Mouse (Mus musculus) liver, embryonic 16.5 days (tissue): Measurements from ENCODE around the gene Carmil1. TPM values are rescaled to one million over a fixed set of nuclear protein-coding genes. Genes with fewer than 3 reads are reported as not detected.

Source experiments
- ATAC-seq: fragments of 200-750 bp; cut with Nextera tagmentation; 2 replicates; pipeline ENCODE4 v1.8.0; 2017; ENCODE audit warnings: low read depth, mild to moderate bottlenecking, moderate number of reproducible peaks, moderate library complexity
- H3K27ac ChIP-seq: fragments of 300-500 bp; sonication (generic); 2 replicates; pipeline ENCODE4 v1.5.1; 2014; ENCODE audit warnings: mild to moderate bottlenecking, low read length
- H3K27me3 ChIP-seq: fragments of 300-500 bp; sonication (generic); 2 replicates; pipeline ENCODE4 v1.6.1; 2014; ENCODE audit warnings: low read depth, low read length, mixed read lengths; ENCODE audit not compliant: control insufficient read depth, insufficient read depth
- H3K36me3 ChIP-seq: fragments of 300-500 bp; sonication (generic); 2 replicates; pipeline ENCODE4 v1.6.1; 2014; ENCODE audit warnings: mild to moderate bottlenecking; ENCODE audit not compliant: control insufficient read depth, insufficient read depth
- H3K4me1 ChIP-seq: fragments of 300-500 bp; sonication (generic); 2 replicates; pipeline ENCODE4 v1.6.1; 2014; ENCODE audit warnings: low read depth, low read length, mixed read lengths; ENCODE audit not compliant: control insufficient read depth
- H3K4me2 ChIP-seq: fragments of 300-500 bp; sonication (generic); 2 replicates; pipeline ENCODE4 v1.6.1; 2014; ENCODE audit warnings: low read depth, low read length, mixed read lengths
- H3K4me3 ChIP-seq: fragments of 300-500 bp; sonication (generic); 2 replicates; pipeline ENCODE4 v1.5.1; 2014; ENCODE audit warnings: low read depth, mild to moderate bottlenecking, low read length
- H3K9ac ChIP-seq: fragments of 300-500 bp; sonication (generic); 2 replicates; pipeline ENCODE4 v1.6.1; 2014; ENCODE audit warnings: low read depth, low read length
- H3K9me3 ChIP-seq: fragments of 300-500 bp; sonication (generic); replicated peaks from 2 replicates; pipeline ENCODE4 v1.6.1; 2016; ENCODE audit warnings: low read length; ENCODE audit not compliant: control insufficient read depth
- WGBS: fragments of 180-500 bp; shearing (Covaris S2); extraction: QIAGEN DNeasy Blood & Tissue Kit; methylation state at CpG from one replicate; pipeline ENCODE4 v1.1.7; 2014; ENCODE audit not compliant: insufficient replicate concordance; 5-methylcytosine and 5-hydroxymethylcytosine counted together
- polyA plus RNA-seq: library from polyadenylated mRNA; unstranded; fragments of >200 nt; fragmentation: Nextera tagmentation; extraction: Ambion mirVana; gene quantifications from 2 replicates; pipeline ENCODE4 v1.2.1, GENCODE M21; 2015

The Carmil1 gene
- polyA plus RNA-seq, 1 experiment from 2014 or later = 5.4 TPM

GRCm38 (mm10) chr13:24306248-24306647 is 25.7 kb upstream of the Carmil1 start:
- Histone ChIP-seq H3K36me3 (no peaks in the 10 kb centered on the region), H3K9ac (no peak overlapping the region), H3K4me1 (peaks cover 12% of the 10 kb centered on the region), H3K27me3 (no peaks in the 10 kb centered on the region), H3K9me3 (no peaks in the 10 kb centered on the region), H3K4me3 (no peak overlapping the region), H3K4me2 (no peak overlapping the region), H3K27ac (no peak overlapping the region)
- no peak for ATAC-seq
- WGBS = 45% methylated on average over 4 of the region's 4 CpGs

- 68% methylated on average over 4 of the region's 4 CpGs for WGBS
- Histone ChIP-seq H3K4me1 (peaks cover 6% of the 10 kb centered on the region), H3K4me3 (no peak overlapping the region), H3K9ac (no peak overlapping the region), H3K4me2 (no peak overlapping the region), H3K27ac (no peak overlapping the region), H3K27me3 (no peaks in the 10 kb centered on the region), H3K36me3 (no peaks in the 10 kb centered on the region), H3K9me3 (no peaks in the 10 kb centered on the region)
- no peak for ATAC-seq
Observed at GRCm38 (mm10) chr13:24305486-24305885, 24.9 kb upstream of the Carmil1 start.

GRCm38 (mm10) chr13:24297252-24297651 is 16.7 kb upstream of the Carmil1 start:
- 10% methylated on average over 4 of the region's 4 CpGs for WGBS
- no peak for ATAC-seq
- no peak overlapping the region for H3K27ac ChIP-seq
- no peaks in the 10 kb centered on the region for H3K9me3 ChIP-seq
- no peak overlapping the region for H3K9ac ChIP-seq
- no peaks in the 10 kb centered on the region for H3K36me3 ChIP-seq
- no peak overlapping the region for H3K4me3 ChIP-seq
- no peak overlapping the region for H3K4me2 ChIP-seq
- H3K27me3 ChIP-seq = peaks cover 3% of the 10 kb centered on the region; the same call in 1 of the 2 replicates
- H3K4me1 ChIP-seq = no peaks in the 10 kb centered on the region

- H3K9ac ChIP-seq = no peak overlapping the region
- peaks cover 1% of the 10 kb centered on the region; the same call in 1 of the 2 replicates for H3K27me3 ChIP-seq
- ATAC-seq = no peak
- no peak overlapping the region for H3K27ac ChIP-seq
- no peaks in the 10 kb centered on the region for H3K36me3 ChIP-seq
- H3K4me2 ChIP-seq = no peak overlapping the region
- H3K4me1 ChIP-seq = no peaks in the 10 kb centered on the region
- H3K4me3 ChIP-seq = no peak overlapping the region
- 72% methylated on average over 2 of the region's 2 CpGs for WGBS
- H3K9me3 ChIP-seq = no peaks in the 10 kb centered on the region
Observed at GRCm38 (mm10) chr13:24287381-24287780, 6.8 kb upstream of the Carmil1 start.

- ATAC-seq = no peak
- H3K9me3 ChIP-seq = no peaks in the 10 kb centered on the region
- peaks cover 32% of the 10 kb centered on the region for H3K27me3 ChIP-seq
- 7% methylated on average over 20 of the region's 21 CpGs for WGBS
- peak overlapping the region; percentile 67 for H3K4me3 ChIP-seq
- no peak overlapping the region for H3K27ac ChIP-seq
- no peak overlapping the region for H3K9ac ChIP-seq
- no peaks in the 10 kb centered on the region for H3K36me3 ChIP-seq
- no peaks in the 10 kb centered on the region for H3K4me1 ChIP-seq
- peak overlapping the region; percentile 63 for H3K4me2 ChIP-seq
Observed at GRCm38 (mm10) chr13:24279762-24280438, 695 bp downstream of the Carmil1 start.

- 60% methylated on average over 11 of the region's 11 CpGs for WGBS
- no peak overlapping the region for H3K4me3 ChIP-seq
- no peaks in the 10 kb centered on the region for H3K36me3 ChIP-seq
- H3K4me2 ChIP-seq = peak overlapping the region; percentile 63; the same call in 1 of the 2 replicates
- ATAC-seq = no peak
- peaks cover 32% of the 10 kb centered on the region for H3K27me3 ChIP-seq
- H3K27ac ChIP-seq = no peak overlapping the region
- H3K4me1 ChIP-seq = no peaks in the 10 kb centered on the region
- no peak overlapping the region for H3K9ac ChIP-seq
- no peaks in the 10 kb centered on the region for H3K9me3 ChIP-seq
Observed at GRCm38 (mm10) chr13:24279407-24279761, 1.2 kb downstream of the Carmil1 start.

- Histone ChIP-seq H3K4me2 (no peak overlapping the region), H3K27me3 (no peaks in the 10 kb centered on the region), H3K27ac (no peak overlapping the region), H3K4me3 (no peak overlapping the region), H3K9ac (no peak overlapping the region), H3K36me3 (no peaks in the 10 kb centered on the region), H3K9me3 (no peaks in the 10 kb centered on the region), H3K4me1 (no peaks in the 10 kb centered on the region; the same call in none of the 2 replicates)
- no peak for ATAC-seq
- 53% methylated on average over 4 of the region's 4 CpGs for WGBS
Observed at GRCm38 (mm10) chr13:24272740-24273377, 7.7 kb downstream of the Carmil1 start.

GRCm38 (mm10) chr13:24269100-24269465 is 11.5 kb downstream of the Carmil1 start:
- whole genome bisulfite sequencing = 40% methylated on average over 3 of the region's 3 CpGs
- H3K27ac ChIP-seq = no peak overlapping the region
- H3K36me3 ChIP-seq = no peaks in the 10 kb centered on the region
- no peak overlapping the region for H3K4me3 ChIP-seq
- H3K9me3 ChIP-seq = no peaks in the 10 kb centered on the region
- ATAC-seq = no peak
- H3K4me2 ChIP-seq = no peak overlapping the region
- H3K4me1 ChIP-seq = no peaks in the 10 kb centered on the region; the same call in none of the 2 replicates
- H3K27me3 ChIP-seq = no peaks in the 10 kb centered on the region
- H3K9ac ChIP-seq = no peak overlapping the region

GRCm38 (mm10) chr13:24268355-24269099 is 12.1 kb downstream of the Carmil1 start:
- no peaks in the 10 kb centered on the region for H3K27me3 ChIP-seq
- H3K9ac ChIP-seq = no peak overlapping the region
- 54% methylated on average over 14 of the region's 14 CpGs for WGBS
- H3K36me3 ChIP-seq = no peaks in the 10 kb centered on the region
- no peak overlapping the region for H3K4me3 ChIP-seq
- H3K9me3 ChIP-seq = no peaks in the 10 kb centered on the region
- no peak overlapping the region for H3K4me2 ChIP-seq
- no peak for ATAC-seq
- H3K27ac ChIP-seq = no peak overlapping the region
- H3K4me1 ChIP-seq = no peaks in the 10 kb centered on the region; the same call in none of the 2 replicates
